Mouse (Mus musculus): Measurements from ENCODE around the gene Chit1.

Gene Chit1

GRCm38 (mm10) chr1:134110979-134111378 lies at the start of gene Chit1:
TSS of gene Chit1 (plus strand) at chr1:134111242.
- in situ Hi-C loops (cut with MboI), result loop anchor here (25.0 kb wide), 1 partner anchor 199 kb away; the partner anchor contains the start of genes Optc and Prelp

- in situ Hi-C loops (cut with MboI), result loop anchor here (5.0 kb wide), 1 partner anchor 45 kb away; no protein-coding TSS in a partner anchor
Observed at GRCm38 (mm10) chr1:134061915-134062314, 49.1 kb upstream of the Chit1 start.

GRCm38 (mm10) chr1:134062411-134063085 lies 48.5 kb upstream of the Chit1 start:
- in situ Hi-C loops (cut with MboI), result loop anchor here (5.0 kb wide), 1 partner anchor 45 kb away; no protein-coding TSS in a partner anchor

- in situ Hi-C loops (cut with MboI), result loop anchor here (5.0 kb wide), 1 partner anchor 44 kb away; no protein-coding TSS in a partner anchor
Observed at GRCm38 (mm10) chr1:134063086-134063772, 47.8 kb upstream of the Chit1 start.

GRCm38 (mm10) chr1:134063773-134064125 lies 47.3 kb upstream of the Chit1 start:
- in situ Hi-C loops (cut with MboI), result loop anchor here (5.0 kb wide), 1 partner anchor 44 kb away; no protein-coding TSS in a partner anchor

- in situ Hi-C loops (cut with MboI), result loop anchor here (5.0 kb wide), 1 partner anchor 43 kb away; no protein-coding TSS in a partner anchor
Observed at GRCm38 (mm10) chr1:134064296-134064831, 46.7 kb upstream of the Chit1 start.

GRCm38 (mm10) chr1:134065241-134065809 lies 45.7 kb upstream of the Chit1 start:
- in situ Hi-C loops (cut with MboI), result no loop called here

GRCm38 (mm10) chr1:134066554-134066953 lies 44.5 kb upstream of the Chit1 start:
- in situ Hi-C loops (cut with MboI), result no loop called here

- in situ Hi-C loops (cut with MboI), result no loop called here
Observed at GRCm38 (mm10) chr1:134067143-134067619, 43.9 kb upstream of the Chit1 start.

GRCm38 (mm10) chr1:134070099-134070669 lies 40.9 kb upstream of the Chit1 start:
- in situ Hi-C loops (cut with MboI), result no loop called here

GRCm38 (mm10) chr1:134071411-134072018 lies 39.5 kb upstream of the Chit1 start:
- in situ Hi-C loops (cut with MboI), result no loop called here

- in situ Hi-C loops (cut with MboI), result no loop called here
Observed at GRCm38 (mm10) chr1:134073061-134073564, 37.9 kb upstream of the Chit1 start.

GRCm38 (mm10) chr1:134073658-134074057 lies 37.4 kb upstream of the Chit1 start:
- in situ Hi-C loops (cut with MboI), result no loop called here

- in situ Hi-C loops (cut with MboI), result no loop called here
Observed at GRCm38 (mm10) chr1:134074184-134074583, 36.9 kb upstream of the Chit1 start.

- in situ Hi-C loops (cut with MboI), result loop anchor here (25.0 kb wide), 1 partner anchor 1037 kb away; the partner anchor contains the start of genes Mdm4 and Pik3c2b
Observed at GRCm38 (mm10) chr1:134074606-134075005, 36.4 kb upstream of the Chit1 start.

- in situ Hi-C loops (cut with MboI), result loop anchor here (25.0 kb wide), 1 partner anchor 1038 kb away; the partner anchor contains the start of genes Mdm4 and Pik3c2b
Observed at GRCm38 (mm10) chr1:134075532-134075931, 35.5 kb upstream of the Chit1 start.

- in situ Hi-C loops (cut with MboI), result loop anchor here (25.0 kb wide), 1 partner anchor 1039 kb away; the partner anchor contains the start of genes Mdm4 and Pik3c2b
Observed at GRCm38 (mm10) chr1:134076789-134077188, 34.3 kb upstream of the Chit1 start.

- in situ Hi-C loops (cut with MboI), result loop anchor here (25.0 kb wide), 1 partner anchor 1040 kb away; the partner anchor contains the start of genes Mdm4 and Pik3c2b
Observed at GRCm38 (mm10) chr1:134077389-134078060, 33.5 kb upstream of the Chit1 start.

- in situ Hi-C loops (cut with MboI), result loop anchor here (25.0 kb wide), 1 partner anchor 1041 kb away; the partner anchor contains the start of genes Mdm4 and Pik3c2b
Observed at GRCm38 (mm10) chr1:134078061-134078795, 32.8 kb upstream of the Chit1 start.
